Mouse (Mus musculus) kidney, adult 2 months (tissue): ENCODE data around the gene Cdc34. TPM values are rescaled to one million over a fixed set of nuclear protein-coding genes. Genes with fewer than 3 reads are reported as not detected.

Experiments
- DNase-seq: peaks from one replicate; pipeline ENCODE4 v3.0.0; 2021
- H3K27ac ChIP-seq: fragments of 200-500 bp; 2 replicates; pipeline ENCODE4 v1.5.1; 2012; ENCODE audit warnings: low read depth, low read length, control low read depth, inconsistent platforms; ENCODE audit not compliant: insufficient read depth
- H3K27me3 ChIP-seq: fragments of 200-500 bp; replicated peaks from 2 replicates; pipeline ENCODE4 v1.6.1; 2012; ENCODE audit warnings: mild to moderate bottlenecking, moderate library complexity, low read length, inconsistent platforms; ENCODE audit not compliant: control insufficient read depth, insufficient read depth
- H3K36me3 ChIP-seq: fragments of 200-500 bp; 2 replicates; pipeline ENCODE4 v1.6.1; 2012; ENCODE audit warnings: mild to moderate bottlenecking, moderate library complexity, low read length, inconsistent platforms; ENCODE audit not compliant: control insufficient read depth, insufficient read depth
- H3K4me1 ChIP-seq: fragments of 200-500 bp; 2 replicates; pipeline ENCODE4 v1.6.1; 2011; ENCODE audit warnings: low read length; ENCODE audit not compliant: control insufficient read depth, insufficient read depth
- H3K4me3 ChIP-seq: fragments of 200-500 bp; 2 replicates; pipeline ENCODE4 v1.5.1; 2011; ENCODE audit warnings: mild to moderate bottlenecking, low read depth, low read length, control low read depth; ENCODE audit not compliant: insufficient read depth
- CTCF ChIP-seq: fragments of 200-500 bp; conservative IDR thresholded peaks from 2 replicates; pipeline ENCODE4 v1.5.1; 2011; ENCODE audit warnings: low read depth, mild to moderate bottlenecking, control low read depth, low read length, moderate library complexity, mixed read lengths; ENCODE audit not compliant: insufficient read depth, insufficient read length
- POLR2A ChIP-seq: fragments of 200-500 bp; IDR thresholded peaks from one replicate; pipeline ENCODE4 v1.6.1; 2011; ENCODE audit warnings: low read depth, low read length, control low read depth
- WGBS: fragments of 180-500 bp; shearing (Covaris S2); methylation state at CpG from one replicate; pipeline ENCODE4 v1.1.7; 2018; 5-methylcytosine and 5-hydroxymethylcytosine counted together
- polyA plus RNA-seq: library from polyadenylated mRNA; depleted of rRNA; stranded (reverse); fragments of >200 nt; gene quantifications from 2 replicates; pipeline ENCODE4 v1.2.3, GENCODE M21; 2012

Cdc34 gene
- polyA plus RNA-seq, 1 experiment, result 159 TPM

DNA sequence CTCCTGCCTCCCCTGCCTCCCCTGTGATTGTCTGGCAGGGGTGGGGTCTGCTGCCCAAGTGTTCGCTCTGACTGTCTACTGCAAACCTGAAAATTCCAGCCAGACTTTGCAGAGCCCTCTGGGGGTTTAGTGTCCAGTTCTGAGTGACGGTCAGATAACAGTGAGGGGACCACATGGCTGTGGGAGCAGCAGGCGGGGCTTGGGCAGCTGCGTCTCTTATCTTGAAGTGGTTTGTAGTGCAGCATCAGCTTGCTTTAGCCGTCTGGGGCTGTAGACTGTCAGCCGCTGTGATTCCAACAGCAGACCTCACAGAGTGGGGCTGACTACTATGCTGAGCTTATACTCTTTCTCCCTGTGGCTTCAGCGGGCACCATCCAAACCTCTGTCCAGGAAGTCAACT lies 27.3 kb downstream of the Cdc34 start:
- no peaks in the 10 kb centered on the region for H3K27me3 ChIP-seq
- no peak overlapping the region for H3K27ac ChIP-seq
- peaks cover 27% of the 10 kb centered on the region for H3K4me1 ChIP-seq
- DNase-seq, result no peak
- H3K4me3 ChIP-seq, result no peak overlapping the region
- H3K36me3 ChIP-seq, result no peaks in the 10 kb centered on the region
- TF ChIP-seq POLR2A, result no peak
- TF ChIP-seq CTCF, result no peak
- WGBS, result 80% methylated on average over 7 of the region's 7 CpGs

DNA sequence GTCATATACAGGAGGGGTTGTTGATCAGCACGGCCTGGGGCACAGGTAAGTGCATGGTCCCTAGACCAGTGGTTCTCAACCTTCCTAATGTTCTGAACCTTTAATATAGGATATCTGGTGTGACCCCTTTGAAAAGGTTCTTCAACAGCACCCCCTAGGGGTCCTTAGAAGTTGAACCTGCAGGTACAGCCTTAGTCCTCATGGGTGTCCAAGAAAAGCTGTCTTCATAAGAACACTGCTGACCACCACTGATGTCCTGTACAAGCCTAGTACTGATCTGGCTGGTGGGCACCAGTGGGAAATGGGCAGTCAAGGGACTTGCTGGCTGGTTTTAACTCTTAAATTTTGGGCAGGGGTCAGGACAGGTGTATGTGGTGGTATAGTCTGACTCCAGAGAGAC lies 30.0 kb downstream of the Cdc34 start:
- WGBS, result 86% methylated on average over 1 of the region's 1 CpGs
- DNase-seq, result no peak
- Histone ChIP-seq H3K27ac (no peak overlapping the region), H3K4me1 (peaks cover 6% of the 10 kb centered on the region), H3K36me3 (no peaks in the 10 kb centered on the region), H3K4me3 (no peak overlapping the region), H3K27me3 (no peaks in the 10 kb centered on the region)
- TF ChIP-seq POLR2A (no peak), CTCF (peak; percentile 27)

DNA sequence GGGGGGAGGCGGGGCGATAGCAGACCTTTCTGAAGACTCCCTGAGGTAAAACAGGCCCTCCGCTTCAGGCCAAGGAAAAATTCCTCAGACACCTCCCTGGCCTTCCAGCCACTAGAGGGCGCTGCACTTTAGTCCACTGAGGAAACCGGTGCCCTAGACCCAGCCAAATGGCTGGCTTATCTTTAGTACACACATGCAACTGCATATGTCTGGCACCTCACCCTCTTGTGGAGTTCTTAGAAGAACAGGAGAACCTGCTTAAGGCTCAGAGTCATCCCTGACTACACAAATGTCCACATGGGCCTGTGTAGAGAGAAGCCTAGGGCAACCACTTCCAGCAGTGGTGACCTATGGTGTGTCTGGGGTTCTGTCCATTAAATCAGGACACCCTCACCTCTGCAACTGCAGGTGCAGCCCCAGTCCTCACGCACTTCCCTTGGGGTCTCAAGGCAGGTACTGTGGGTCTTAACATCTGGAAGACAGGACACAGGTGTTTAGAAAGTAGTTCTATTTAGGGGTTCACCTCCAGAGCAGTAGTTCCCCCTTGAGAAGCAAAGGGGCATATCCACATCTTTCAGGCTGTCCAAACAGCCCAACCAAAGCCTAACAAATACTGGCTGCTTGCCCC lies 30.6 kb downstream of the Cdc34 start:
- DNase-seq, result peak; percentile 77
- H3K4me1 ChIP-seq, result peaks cover 2% of the 10 kb centered on the region; the same call in 1 of the 2 replicates
- no peaks in the 10 kb centered on the region for H3K27me3 ChIP-seq
- TF ChIP-seq POLR2A, result no peak
- TF ChIP-seq CTCF, result peak; percentile 81
- H3K4me3 ChIP-seq, result no peak overlapping the region
- H3K27ac ChIP-seq, result no peak overlapping the region
- 13% methylated on average over 6 of the region's 6 CpGs for WGBS
- H3K36me3 ChIP-seq, result no peaks in the 10 kb centered on the region

DNA sequence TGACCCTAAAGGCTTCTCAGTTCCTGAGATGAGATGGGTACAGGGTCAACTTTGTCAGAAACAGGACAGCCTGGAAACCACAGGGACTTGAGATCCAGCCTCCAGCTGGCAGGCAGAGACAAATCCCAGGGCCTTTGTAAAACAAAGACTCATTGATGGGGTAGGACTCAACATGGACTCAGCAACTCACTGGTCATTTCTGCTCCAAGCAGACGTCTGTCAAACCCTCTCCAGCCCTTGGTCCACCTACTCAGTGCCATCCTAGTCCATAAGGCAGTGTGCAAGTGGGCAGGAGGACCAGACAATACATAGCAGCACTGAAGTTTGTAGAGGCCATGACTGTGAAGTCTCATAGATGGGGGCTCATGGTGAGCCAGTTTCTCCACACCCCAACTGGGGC lies 31.2 kb downstream of the Cdc34 start:
- no peaks in the 10 kb centered on the region for H3K27me3 ChIP-seq

DNA sequence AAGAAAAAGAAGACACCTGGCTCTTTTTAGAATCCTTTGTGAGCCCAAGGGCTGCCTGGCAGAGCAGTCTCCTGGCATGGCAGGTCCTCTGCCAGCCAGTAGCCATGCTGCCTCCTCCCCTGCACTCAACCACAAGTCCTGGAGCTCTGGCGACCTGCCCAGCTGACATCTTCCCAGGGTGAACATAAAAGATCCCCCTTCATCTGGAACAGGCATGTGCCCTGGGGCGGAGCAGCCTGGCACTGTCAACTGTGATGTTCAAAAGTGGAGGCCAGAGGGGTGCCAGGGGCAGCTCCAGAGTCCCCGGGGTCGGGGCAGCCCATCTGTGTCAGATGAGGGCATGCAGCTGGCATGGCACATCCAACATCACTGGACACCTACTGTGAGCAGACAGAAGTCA lies 33.0 kb downstream of the Cdc34 start:
- no peak for TF ChIP-seq POLR2A
- TF ChIP-seq CTCF, result no peak
- Histone ChIP-seq H3K4me1 (no peaks in the 10 kb centered on the region), H3K36me3 (no peaks in the 10 kb centered on the region), H3K27ac (no peak overlapping the region), H3K4me3 (no peak overlapping the region), H3K27me3 (no peaks in the 10 kb centered on the region)
- WGBS, result 58% methylated on average over 4 of the region's 4 CpGs
- DNase-seq, result no peak

More for the DNA sequence above, 31.2 kb downstream of the Cdc34 start:
- Histone ChIP-seq H3K36me3 (no peaks in the 10 kb centered on the region), H3K27ac (no peak overlapping the region), H3K4me1 (no peaks in the 10 kb centered on the region), H3K4me3 (no peak overlapping the region)
- 38% methylated on average over 1 of the region's 1 CpGs for WGBS
- TF ChIP-seq CTCF (no peak), POLR2A (no peak)
- no peak for DNase-seq

DNA sequence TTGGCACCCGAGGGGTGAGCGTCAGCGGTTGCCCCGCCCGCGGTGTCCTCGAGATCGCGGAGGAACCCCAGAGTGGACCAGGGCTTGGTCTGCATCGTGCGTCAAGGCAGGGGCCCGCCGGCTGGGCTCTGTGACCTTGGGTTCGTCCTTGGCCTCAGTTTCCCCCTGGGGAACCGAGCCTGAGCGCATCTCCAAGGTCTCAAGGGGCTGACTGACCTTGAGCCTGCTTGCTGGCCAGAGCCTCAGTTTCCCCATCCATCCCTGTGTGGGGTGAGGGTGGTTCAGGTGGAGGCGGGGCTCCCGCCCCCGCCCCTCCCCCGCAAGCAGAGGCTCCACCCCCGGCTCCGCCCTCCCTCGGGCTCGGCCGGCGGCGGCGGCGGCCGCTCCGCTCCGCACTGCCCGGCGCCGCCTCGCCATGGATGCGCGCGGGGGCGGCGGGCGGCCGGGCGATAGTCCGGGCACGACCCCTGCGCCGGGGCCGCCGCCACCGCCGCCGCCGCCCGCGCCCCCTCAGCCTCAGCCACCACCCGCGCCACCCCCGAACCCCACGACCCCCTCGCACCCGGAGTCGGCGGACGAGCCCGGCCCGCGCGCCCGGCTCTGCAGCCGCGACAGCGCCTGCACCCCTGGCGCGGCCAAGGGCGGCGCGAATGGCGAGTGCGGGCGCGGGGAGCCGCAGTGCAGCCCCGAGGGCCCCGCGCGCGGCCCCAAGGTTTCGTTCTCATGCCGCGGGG lies 34.4 kb downstream of the Cdc34 start, which contains the start of gene Hcn2:
TSS of gene Hcn2 (plus strand) at position 381 of the 734 bp plus-strand sequence.
- H3K27me3 ChIP-seq, result no peaks in the 10 kb centered on the region

DNA sequence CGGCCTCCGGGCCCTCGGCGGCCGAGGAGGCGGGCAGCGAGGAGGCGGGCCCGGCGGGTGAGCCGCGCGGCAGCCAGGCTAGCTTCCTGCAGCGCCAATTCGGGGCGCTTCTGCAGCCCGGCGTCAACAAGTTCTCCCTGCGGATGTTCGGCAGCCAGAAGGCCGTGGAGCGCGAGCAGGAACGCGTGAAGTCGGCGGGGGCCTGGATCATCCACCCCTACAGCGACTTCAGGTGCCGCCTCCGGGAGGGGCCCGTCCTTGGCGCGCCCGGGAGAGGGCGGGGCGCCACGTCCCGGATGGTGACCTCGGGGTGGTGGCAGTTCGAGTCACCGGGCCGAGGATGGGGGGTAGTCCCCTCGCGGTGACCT lies 35.0 kb downstream of the Cdc34 start:
- H3K4me3 ChIP-seq, result peak overlapping the region; percentile 42
- no peak for DNase-seq
- no peaks in the 10 kb centered on the region for H3K4me1 ChIP-seq
- no peak overlapping the region for H3K27ac ChIP-seq
- under 1% methylated on average over 44 of the region's 44 CpGs for WGBS
- H3K27me3 ChIP-seq, result no peaks in the 10 kb centered on the region
- TF ChIP-seq CTCF (no peak), POLR2A (no peak)
- H3K36me3 ChIP-seq, result no peaks in the 10 kb centered on the region

More for the DNA sequence above, 34.4 kb downstream of the Cdc34 start, which contains the start of gene Hcn2:
- DNase-seq, result no peak
- WGBS, result 2% methylated on average over 76 of the region's 91 CpGs
- H3K36me3 ChIP-seq, result no peaks in the 10 kb centered on the region
- no peaks in the 10 kb centered on the region for H3K4me1 ChIP-seq
- no peak within 1 kb of the TSS for H3K27ac ChIP-seq
- TF ChIP-seq CTCF (no peak), POLR2A (no peak)
- peak within 1 kb of the TSS; percentile 42 for H3K4me3 ChIP-seq
